Mouse (Mus musculus): ENCODE data around the gene Tmem131l. TPM values are rescaled to one million over a fixed set of nuclear protein-coding genes. Genes with fewer than 3 reads are reported as not detected.

Tmem131l gene
- polyA plus RNA-seq, 1 experiment from 2014 or later = 43.0 TPM

GRCm38 (mm10) chr3:84041739-84042138 lies 1.8 kb upstream of the Tmem131l start:
- no peak overlapping the region for H3K4me2 ChIP-seq
- H3K27me3 ChIP-seq (replicated peaks) = no peaks in the 10 kb centered on the region
- ATAC-seq (ENCODE audit: low FRiP score) = no peak
- peaks cover 28% of the 10 kb centered on the region for H3K4me1 ChIP-seq
- 87% methylated on average over 8 of the region's 8 CpGs for WGBS
- H3K27ac ChIP-seq (replicated peaks) = no peak overlapping the region
- H3K9ac ChIP-seq (replicated peaks) = no peak overlapping the region
- H3K4me3 ChIP-seq (replicated peaks) = no peak overlapping the region
- H3K36me3 ChIP-seq = no peaks in the 10 kb centered on the region
- no peaks in the 10 kb centered on the region for H3K9me3 ChIP-seq (replicated peaks)

DNA sequence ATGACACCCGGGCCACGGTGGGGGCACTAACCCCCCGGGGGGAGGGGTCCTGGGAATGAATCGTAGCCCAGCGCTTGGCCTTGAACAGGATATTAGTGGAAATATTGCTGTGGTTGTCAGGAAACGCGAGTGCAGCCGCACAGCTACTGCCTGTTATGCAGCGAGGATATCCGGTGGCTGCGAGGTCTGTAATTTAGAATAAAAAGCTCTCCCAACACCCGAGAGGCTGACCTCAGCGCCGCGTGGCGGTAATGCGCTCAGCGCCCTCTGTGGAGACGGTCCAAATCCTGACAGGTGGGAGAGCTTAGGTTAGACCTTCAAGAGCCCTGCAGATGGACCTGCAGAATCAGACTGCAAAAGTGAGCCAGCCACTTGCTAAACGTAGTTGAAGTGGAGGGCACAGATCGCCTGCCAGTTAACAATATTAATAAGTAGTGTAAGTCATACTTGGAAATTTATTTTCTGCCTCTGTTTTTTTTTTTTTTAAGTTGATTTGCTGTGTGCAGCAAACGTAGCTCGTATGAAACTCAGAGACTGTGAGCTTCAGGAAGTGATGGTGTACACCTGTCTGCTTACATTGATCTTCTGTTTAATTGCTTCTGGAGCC lies 604 bp upstream of the Tmem131l start:
- peak overlapping the region; percentile 65 for H3K4me3 ChIP-seq (replicated peaks)
- 2% methylated on average over 23 of the region's 23 CpGs for WGBS
- H3K4me1 ChIP-seq = peaks cover 36% of the 10 kb centered on the region
- H3K36me3 ChIP-seq = no peaks in the 10 kb centered on the region
- peak overlapping the region; percentile 89 for H3K9ac ChIP-seq (replicated peaks)
- no peaks in the 10 kb centered on the region for H3K27me3 ChIP-seq (replicated peaks)
- peak overlapping the region; percentile 93 for H3K27ac ChIP-seq (replicated peaks)
- ATAC-seq (ENCODE audit: low FRiP score) = peak; percentile 72
- H3K9me3 ChIP-seq (replicated peaks) = no peaks in the 10 kb centered on the region
- H3K4me2 ChIP-seq = peak overlapping the region; percentile 87

DNA sequence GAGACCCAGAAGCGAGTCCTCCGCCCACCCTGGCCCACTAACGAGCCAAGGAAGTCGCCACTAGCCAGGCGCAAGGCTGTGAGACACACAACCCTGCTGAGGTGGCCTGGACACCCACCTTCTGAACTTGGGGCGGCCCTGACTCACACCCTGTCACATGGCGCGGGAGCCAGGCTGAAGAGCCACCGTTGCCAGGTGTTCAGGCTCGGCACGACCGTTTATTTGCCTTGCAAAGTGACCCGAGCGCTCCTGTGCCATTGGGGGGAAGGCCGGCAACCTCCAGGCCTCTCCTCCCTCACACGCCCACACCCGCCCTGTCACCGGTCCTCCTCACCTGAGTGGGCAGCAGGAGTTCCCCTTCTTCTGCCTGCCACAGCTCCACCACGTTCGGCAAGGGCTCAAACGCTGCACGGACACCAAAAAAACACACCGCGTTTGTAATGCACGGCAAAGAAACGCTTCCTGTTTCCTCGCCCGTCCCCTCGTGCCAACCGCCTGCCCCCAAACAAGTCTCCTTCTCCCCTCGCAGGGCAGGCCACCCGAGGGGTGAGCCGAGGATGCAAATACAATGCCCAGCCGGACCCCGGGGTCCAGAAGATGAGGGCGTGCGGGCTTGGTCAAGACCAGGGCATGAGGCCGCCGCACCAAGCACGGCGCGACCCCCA lies 862 bp downstream of the Tmem131l start:
- H3K9ac ChIP-seq (replicated peaks) = peak overlapping the region; percentile 89
- H3K4me2 ChIP-seq = peak overlapping the region; percentile 87
- WGBS = under 1% methylated on average over 42 of the region's 42 CpGs
- H3K9me3 ChIP-seq (replicated peaks) = no peaks in the 10 kb centered on the region
- ATAC-seq (ENCODE audit: low FRiP score) = peak; percentile 33
- H3K4me3 ChIP-seq (replicated peaks) = peak overlapping the region; percentile 65
- H3K27ac ChIP-seq (replicated peaks) = peak overlapping the region; percentile 93
- H3K27me3 ChIP-seq (replicated peaks) = no peaks in the 10 kb centered on the region
- H3K4me1 ChIP-seq = peaks cover 47% of the 10 kb centered on the region
- no peaks in the 10 kb centered on the region for H3K36me3 ChIP-seq

- Histone ChIP-seq H3K9me3 (replicated peaks) (no peaks in the 10 kb centered on the region), H3K4me3 (replicated peaks) (peak overlapping the region; percentile 65), H3K9ac (replicated peaks) (no peak overlapping the region; the same call in 1 of the 2 replicates), H3K4me2 (peak overlapping the region; percentile 87), H3K4me1 (peaks cover 57% of the 10 kb centered on the region), H3K36me3 (no peaks in the 10 kb centered on the region), H3K27ac (replicated peaks) (no peak overlapping the region), H3K27me3 (replicated peaks) (no peaks in the 10 kb centered on the region)
- no peak for ATAC-seq (ENCODE audit: low FRiP score)
- WGBS = 15% methylated on average over 1 of the region's 1 CpGs
Measured at GRCm38 (mm10) chr3:84038126-84038525, 1.8 kb downstream of the Tmem131l start.

GRCm38 (mm10) chr3:84037536-84037935 lies 2.4 kb downstream of the Tmem131l start:
- no peak for ATAC-seq (ENCODE audit: low FRiP score)
- Histone ChIP-seq H3K4me2 (peak overlapping the region; percentile 87), H3K9ac (replicated peaks) (0 out of 2 replicates have a peak overlapping the region, but pooled peaks have one; percentile 14), H3K27me3 (replicated peaks) (no peaks in the 10 kb centered on the region), H3K9me3 (replicated peaks) (no peaks in the 10 kb centered on the region), H3K36me3 (no peaks in the 10 kb centered on the region), H3K27ac (replicated peaks) (no peak overlapping the region), H3K4me1 (peaks cover 62% of the 10 kb centered on the region), H3K4me3 (replicated peaks) (peak overlapping the region; percentile 65)
- WGBS = 72% methylated on average over 3 of the region's 3 CpGs

GRCm38 (mm10) chr3:84036866-84037265 lies 3.1 kb downstream of the Tmem131l start:
- ATAC-seq (ENCODE audit: low FRiP score) = no peak
- 87% methylated on average over 4 of the region's 4 CpGs for whole genome bisulfite sequencing
- H3K27ac ChIP-seq (replicated peaks) = no peak overlapping the region
- H3K4me3 ChIP-seq (replicated peaks) = no peak overlapping the region
- no peak overlapping the region for H3K9ac ChIP-seq (replicated peaks)
- no peaks in the 10 kb centered on the region for H3K36me3 ChIP-seq
- no peaks in the 10 kb centered on the region for H3K27me3 ChIP-seq (replicated peaks)
- peaks cover 65% of the 10 kb centered on the region for H3K4me1 ChIP-seq
- H3K9me3 ChIP-seq (replicated peaks) = no peaks in the 10 kb centered on the region
- peak overlapping the region; percentile 87; the same call in 1 of the 2 replicates for H3K4me2 ChIP-seq

DNA sequence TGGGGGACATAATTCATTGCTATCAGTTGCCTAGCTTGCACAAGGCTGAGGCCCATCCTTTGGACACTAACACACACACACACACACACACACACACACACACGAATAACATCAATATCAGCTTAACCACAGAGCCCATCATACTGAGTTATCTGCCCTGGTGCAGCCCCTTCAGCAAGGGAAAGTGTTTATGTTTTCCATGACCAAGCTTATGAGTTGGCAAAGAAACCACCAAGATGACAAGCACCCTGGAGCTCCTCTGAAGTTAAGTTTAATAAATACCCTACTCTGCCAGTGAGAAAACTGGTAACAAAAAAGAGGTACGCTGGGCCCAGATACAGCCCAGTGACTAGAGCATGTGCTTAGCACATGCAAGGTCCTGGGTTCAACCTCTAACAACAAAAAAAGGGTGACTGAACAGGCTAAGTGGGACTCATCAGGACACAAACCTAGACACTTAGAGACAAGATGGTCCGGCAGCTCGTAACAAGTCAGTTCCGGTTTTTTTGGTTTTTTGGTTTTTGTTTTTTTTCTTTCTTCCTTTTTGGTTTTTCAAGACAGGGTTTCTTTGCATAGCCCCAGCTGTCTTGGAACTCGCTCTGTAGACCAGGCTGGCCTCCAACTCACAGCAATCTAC lies 4.1 kb downstream of the Tmem131l start:
- H3K4me1 ChIP-seq = peaks cover 60% of the 10 kb centered on the region
- ATAC-seq (ENCODE audit: low FRiP score) = no peak
- H3K4me2 ChIP-seq = no peak overlapping the region
- no peak overlapping the region for H3K4me3 ChIP-seq (replicated peaks)
- H3K27me3 ChIP-seq (replicated peaks) = no peaks in the 10 kb centered on the region
- H3K9me3 ChIP-seq (replicated peaks) = no peaks in the 10 kb centered on the region
- 91% methylated on average over 6 of the region's 6 CpGs for WGBS
- no peak overlapping the region for H3K27ac ChIP-seq (replicated peaks)
- H3K9ac ChIP-seq (replicated peaks) = no peak overlapping the region
- 0 out of 2 replicates have a peak, but pooled peaks cover 7% of the 10 kb centered on the region for H3K36me3 ChIP-seq

DNA sequence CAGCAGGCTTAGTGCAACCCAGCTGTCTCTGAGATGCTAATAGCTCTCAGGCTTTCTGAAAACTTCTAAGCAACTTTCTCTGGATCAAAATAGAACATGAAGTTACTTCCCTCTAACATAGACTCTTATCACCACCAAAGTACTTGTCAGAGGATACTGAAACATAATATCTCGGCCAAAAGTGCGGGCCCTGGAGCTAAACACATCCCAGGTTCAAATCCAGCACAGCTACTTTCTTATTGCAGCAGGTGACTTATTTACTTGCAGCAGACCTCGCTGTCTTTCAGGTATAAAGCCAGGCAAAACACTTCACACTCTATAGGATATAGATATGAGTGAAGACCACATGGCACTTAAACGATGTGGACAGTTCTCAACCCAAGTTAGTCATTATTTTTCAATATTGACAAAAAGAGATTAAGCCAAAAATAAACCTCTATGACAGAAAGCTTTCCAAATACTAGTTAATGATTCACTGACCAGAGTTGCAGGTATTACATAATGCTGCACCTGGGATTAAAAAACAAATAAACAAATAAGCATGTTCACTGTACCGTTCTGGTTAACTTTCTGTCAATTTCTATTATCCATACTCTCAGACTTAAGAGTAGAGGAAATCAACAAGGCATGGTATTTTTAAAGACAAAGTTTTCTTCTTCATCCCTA lies 5.7 kb downstream of the Tmem131l start:
- H3K36me3 ChIP-seq = 0 out of 2 replicates have a peak, but pooled peaks cover 11% of the 10 kb centered on the region
- H3K9ac ChIP-seq (replicated peaks) = no peak overlapping the region
- no peaks in the 10 kb centered on the region for H3K27me3 ChIP-seq (replicated peaks)
- no peak overlapping the region for H3K4me2 ChIP-seq
- H3K4me1 ChIP-seq = peaks cover 56% of the 10 kb centered on the region
- H3K9me3 ChIP-seq (replicated peaks) = no peaks in the 10 kb centered on the region
- ATAC-seq (ENCODE audit: low FRiP score) = no peak
- no peak overlapping the region for H3K4me3 ChIP-seq (replicated peaks)
- WGBS = 88% methylated on average over 5 of the region's 5 CpGs
- no peak overlapping the region for H3K27ac ChIP-seq (replicated peaks)

DNA sequence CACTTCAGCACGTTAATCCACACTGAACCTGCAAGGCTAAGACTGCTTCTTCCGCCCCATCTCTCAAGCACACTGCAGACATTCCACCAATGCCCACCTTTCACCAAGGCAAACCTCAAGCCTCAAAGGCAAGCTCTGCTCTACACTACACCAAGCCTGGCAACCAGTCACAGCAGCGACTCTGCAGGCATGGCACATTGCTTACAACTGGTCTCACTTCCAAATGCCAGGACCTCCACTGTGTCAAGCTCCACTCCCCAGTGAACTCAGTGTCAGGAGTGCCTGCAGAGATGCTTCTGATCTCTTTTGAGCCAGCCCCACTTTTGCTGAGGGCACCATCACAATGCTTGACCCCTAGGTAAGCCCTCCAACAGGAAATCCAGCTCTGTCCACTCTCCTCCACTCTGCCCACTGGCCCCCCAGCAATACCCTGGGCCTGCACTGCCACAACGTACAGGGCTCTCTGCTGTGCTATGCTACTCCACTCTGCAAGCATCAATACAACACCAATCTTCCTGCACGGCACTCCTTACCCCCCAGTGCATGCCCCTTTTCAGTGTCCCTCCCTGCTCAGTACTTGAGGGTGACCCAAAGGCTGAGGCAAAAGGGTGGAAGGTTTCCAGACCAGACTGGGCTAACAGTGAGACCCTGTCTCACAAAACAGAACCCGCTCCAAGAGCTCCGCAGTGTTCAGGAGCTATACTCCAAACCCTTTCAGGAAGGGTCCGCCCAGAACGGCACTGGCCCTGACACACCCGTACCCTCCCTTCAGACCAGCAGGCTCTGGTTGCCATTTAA lies 6.8 kb downstream of the Tmem131l start:
- 80% methylated on average over 10 of the region's 10 CpGs for WGBS
- H3K27ac ChIP-seq (replicated peaks) = no peak overlapping the region
- no peaks in the 10 kb centered on the region for H3K9me3 ChIP-seq (replicated peaks)
- no peak overlapping the region for H3K9ac ChIP-seq (replicated peaks)
- ATAC-seq (ENCODE audit: low FRiP score) = no peak
- 0 out of 2 replicates have a peak, but pooled peaks cover 11% of the 10 kb centered on the region for H3K36me3 ChIP-seq
- no peak overlapping the region for H3K4me2 ChIP-seq
- H3K27me3 ChIP-seq (replicated peaks) = no peaks in the 10 kb centered on the region
- H3K4me3 ChIP-seq (replicated peaks) = no peak overlapping the region
- H3K4me1 ChIP-seq = peaks cover 49% of the 10 kb centered on the region

DNA sequence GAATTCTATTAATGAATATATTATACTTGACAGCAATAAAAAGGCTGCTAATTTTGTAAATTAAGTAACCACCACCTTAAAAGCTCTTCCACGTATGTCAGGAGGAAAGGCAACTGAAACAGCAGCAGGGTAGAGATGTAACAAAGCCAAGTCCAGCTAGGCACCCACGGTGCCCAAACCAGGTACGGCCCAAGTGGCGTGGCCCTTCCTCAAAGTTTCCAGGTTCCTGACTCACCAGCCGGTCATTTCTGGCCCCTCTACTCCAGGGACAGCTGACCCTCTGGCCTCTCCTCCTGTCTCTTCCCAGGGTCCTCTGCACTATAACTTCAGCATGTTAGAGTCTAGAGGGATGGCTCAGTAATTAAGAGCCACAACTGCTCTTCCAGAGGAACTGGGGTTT lies 7.6 kb downstream of the Tmem131l start:
- H3K4me2 ChIP-seq = no peak overlapping the region
- WGBS = 91% methylated on average over 5 of the region's 5 CpGs
- H3K27ac ChIP-seq (replicated peaks) = no peak overlapping the region
- no peak for ATAC-seq (ENCODE audit: low FRiP score)
- 0 out of 2 replicates have a peak, but pooled peaks cover 11% of the 10 kb centered on the region for H3K36me3 ChIP-seq
- H3K9me3 ChIP-seq (replicated peaks) = no peaks in the 10 kb centered on the region
- no peak overlapping the region for H3K4me3 ChIP-seq (replicated peaks)
- H3K27me3 ChIP-seq (replicated peaks) = no peaks in the 10 kb centered on the region
- H3K9ac ChIP-seq (replicated peaks) = no peak overlapping the region
- H3K4me1 ChIP-seq = peaks cover 47% of the 10 kb centered on the region

DNA sequence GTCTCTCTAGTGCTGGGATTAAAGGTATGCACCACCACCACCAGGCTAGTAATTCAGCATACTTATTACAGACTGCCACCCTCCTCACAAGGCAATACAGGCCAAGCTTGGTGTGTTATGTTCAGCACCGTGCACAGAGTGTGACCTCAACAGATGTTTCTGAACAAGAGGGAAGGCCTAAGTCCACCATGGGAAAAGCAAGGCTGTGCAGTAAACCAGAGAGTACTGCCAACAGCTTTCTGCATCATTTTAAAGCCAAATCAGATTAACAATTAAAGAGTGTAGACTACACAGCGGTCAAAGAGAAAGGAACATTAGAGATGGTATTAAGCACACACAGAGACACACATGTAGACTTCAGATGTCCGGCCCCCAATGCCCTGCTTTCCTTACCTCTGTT lies 8.8 kb downstream of the Tmem131l start:
- Histone ChIP-seq H3K9me3 (replicated peaks) (no peaks in the 10 kb centered on the region), H3K36me3 (0 out of 2 replicates have a peak, but pooled peaks cover 11% of the 10 kb centered on the region), H3K4me2 (no peak overlapping the region), H3K4me3 (replicated peaks) (no peak overlapping the region), H3K27me3 (replicated peaks) (no peaks in the 10 kb centered on the region), H3K4me1 (peaks cover 45% of the 10 kb centered on the region), H3K27ac (replicated peaks) (no peak overlapping the region), H3K9ac (replicated peaks) (no peak overlapping the region)
- 84% methylated on average over 3 of the region's 3 CpGs for WGBS
- no peak for ATAC-seq (ENCODE audit: low FRiP score)
